Mouse (Mus musculus): Measurements from ENCODE around the gene Il10ra. TPM values are rescaled to one million over a fixed set of nuclear protein-coding genes. Genes with fewer than 3 reads are reported as not detected.

Il10ra gene
- total RNA-seq, 2 experiments from 2014 or later, result 1.7 to 1.8 TPM

- DNase-seq (ENCODE audit: low spot score in 2 of 2), result no peak
These were observed 61.8 kb downstream of the Il10ra start for GRCm38 (mm10) chr9:45207015-45207743.

- DNase-seq (ENCODE audit: low spot score in 2 of 2), result no peak
These were observed 62.8 kb downstream of the Il10ra start for GRCm38 (mm10) chr9:45206121-45206520.

DNA sequence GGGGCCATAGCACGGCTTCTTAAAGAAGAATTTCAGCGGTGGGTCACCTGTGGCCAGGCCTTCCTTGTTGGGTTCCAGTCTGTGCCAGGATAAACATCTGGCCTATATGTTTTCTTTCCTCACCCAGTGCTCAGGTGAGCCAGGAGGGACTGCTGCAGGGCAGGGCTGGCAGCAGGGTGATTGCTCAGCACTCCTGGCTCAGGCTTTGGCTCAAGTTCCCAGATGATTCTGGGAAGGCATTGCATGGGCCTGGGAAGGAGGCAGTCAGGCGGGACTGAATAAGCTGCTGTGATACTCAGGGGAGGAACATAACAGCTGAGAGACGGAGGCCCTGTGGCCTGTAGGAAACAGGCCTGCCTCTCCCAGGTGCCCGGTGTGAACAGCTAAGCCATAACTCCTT is 63.8 kb downstream of the Il10ra start:
- no peak for DNase-seq (ENCODE audit: low spot score in 2 of 2)

Small RNAs within 50 kb of the gene (microRNA-seq; reads per million reads assigned to microRNA genes)
- gene Mir7086, result not detected

Other genes with a start within 250 kb of the Il10ra start
- gene Mpzl2, start 229.3 kb downstream of the Il10ra start, total RNA-seq (2021), result under 1 TPM in 1 of 2 experiments, not detected in 1; 0.31 TPM
- 1 to 10 TPM in 1 of 2 experiments, under 1 TPM in 1; 0.93 to 1.3 TPM for gene Mpzl3, start 214.0 kb downstream of the Il10ra start, total RNA-seq (2021)
- under 1 TPM; 0.54 to 0.57 TPM for gene Jaml, start 190.0 kb downstream of the Il10ra start, total RNA-seq (2021)
- gene Scn2b, start 151.4 kb downstream of the Il10ra start, total RNA-seq (2021), result 1 to 10 TPM; 1.9 to 2.0 TPM
- gene Scn4b, start 130.8 kb downstream of the Il10ra start, total RNA-seq (2021), result 10 to 100 TPM; 23.5 to 26.0 TPM
- under 1 TPM in 1 of 2 experiments, not detected in 1; 0.21 TPM for gene BC049352, start 87.1 kb downstream of the Il10ra start, total RNA-seq (2021)
- not detected for gene Tmprss4, start 65.1 kb downstream of the Il10ra start, total RNA-seq (2021)
- gene Tmprss13, start 50.0 kb upstream of the Il10ra start, total RNA-seq (2021), result under 1 TPM; 0.12 to 0.26 TPM
- 10 to 100 TPM; 70.2 to 77.0 TPM for gene Fxyd6, start 101.0 kb upstream of the Il10ra start, total RNA-seq (2021)
- 1 to 10 TPM; 2.0 to 2.8 TPM for gene Fxyd2, start 130.5 kb upstream of the Il10ra start, total RNA-seq (2021)
- under 1 TPM; 0.32 to 0.36 TPM for gene Dscaml1, start 157.5 kb upstream of the Il10ra start, total RNA-seq (2021)

Measured in gastrocnemius, postnatal 4 days (tissue).